Mouse (Mus musculus): ENCODE results near the gene Gm3336. TPM values are rescaled to one million over a fixed set of nuclear protein-coding genes. Genes with fewer than 3 reads are reported as not detected.

The Gm3336 gene
- polyA plus RNA-seq, 1 experiment from 2014 or later, result not detected

- Histone ChIP-seq H3K36me3 (ENCODE audit: control insufficient read depth, insufficient read depth, low read length) (no peaks in the 10 kb centered on the region), H3K4me3 (ENCODE audit: control insufficient read depth in 1 of 2, insufficient read depth in 1 of 2, low read depth in 1 of 2, low read length in 2 of 2) (no peak overlapping the region), H3K9me3 (ENCODE audit: control insufficient read depth, low read length) (no peaks in the 10 kb centered on the region), H3K4me2 (ENCODE audit: low read length) (no peak overlapping the region), H3K9ac (ENCODE audit: low read length) (no peak overlapping the region), H3K4me1 (ENCODE audit: control insufficient read depth in 2 of 2, insufficient read depth in 2 of 2, low read length in 2 of 2) (peaks cover 8 to 17% of the 10 kb centered on the region in 2 experiments; a peak in 3 of 4 replicates), H3K27ac (replicated peaks in 1 of 2; ENCODE audit: control insufficient read depth in 1 of 2, insufficient read depth in 1 of 2, low read depth in 2 of 2, low read length in 2 of 2) (no peak overlapping the region), H3K27me3 (ENCODE audit: control insufficient read depth, insufficient read depth, low read length) (peaks cover 23% of the 10 kb centered on the region)
- 62% methylated on average over 5 of the region's 5 CpGs for WGBS
- no peak for ATAC-seq (ENCODE audit: insufficient number of reproducible peaks, insufficient read depth, low FRiP score, low read depth)
These were observed 19.4 kb downstream of the Gm3336 start for GRCm38 (mm10) chr8:70737705-70738104.

GRCm38 (mm10) chr8:70738211-70738610 is 19.9 kb downstream of the Gm3336 start:
- 40% methylated on average over 3 of the region's 3 CpGs for WGBS
- Histone ChIP-seq H3K4me3 (ENCODE audit: control insufficient read depth in 1 of 2, insufficient read depth in 1 of 2, low read depth in 1 of 2, low read length in 2 of 2) (no peak overlapping the region), H3K27ac (replicated peaks in 1 of 2; ENCODE audit: control insufficient read depth in 1 of 2, insufficient read depth in 1 of 2, low read depth in 2 of 2, low read length in 2 of 2) (no peak overlapping the region), H3K27me3 (ENCODE audit: control insufficient read depth, insufficient read depth, low read length) (peaks cover 23% of the 10 kb centered on the region), H3K4me1 (ENCODE audit: control insufficient read depth in 2 of 2, insufficient read depth in 2 of 2, low read length in 2 of 2) (peaks cover 9 to 22% of the 10 kb centered on the region in 2 experiments; a peak in 3 of 4 replicates), H3K36me3 (ENCODE audit: control insufficient read depth, insufficient read depth, low read length) (no peaks in the 10 kb centered on the region), H3K9me3 (ENCODE audit: control insufficient read depth, low read length) (no peaks in the 10 kb centered on the region), H3K9ac (ENCODE audit: low read length) (no peak overlapping the region), H3K4me2 (ENCODE audit: low read length) (no peak overlapping the region)
- ATAC-seq (ENCODE audit: insufficient number of reproducible peaks, insufficient read depth, low FRiP score, low read depth), result no peak

GRCm38 (mm10) chr8:70741661-70742060 is 23.3 kb downstream of the Gm3336 start:
- peak overlapping the region; percentile 10; the same call in 1 of the 2 replicates for H3K9ac ChIP-seq (ENCODE audit: low read length)
- no peak for ATAC-seq (ENCODE audit: insufficient number of reproducible peaks, insufficient read depth, low FRiP score, low read depth)
- H3K4me2 ChIP-seq (ENCODE audit: low read length), result no peak overlapping the region
- 28% methylated on average over 5 of the region's 5 CpGs for WGBS
- H3K4me1 ChIP-seq (ENCODE audit: control insufficient read depth in 2 of 2, insufficient read depth in 2 of 2, low read length in 2 of 2), result peaks cover 14 to 31% of the 10 kb centered on the region in 2 experiments; a peak in 3 of 4 replicates
- no peak overlapping the region for H3K4me3 ChIP-seq (ENCODE audit: control insufficient read depth in 1 of 2, insufficient read depth in 1 of 2, low read depth in 1 of 2, low read length in 2 of 2)
- peaks cover 55% of the 10 kb centered on the region for H3K27me3 ChIP-seq (ENCODE audit: control insufficient read depth, insufficient read depth, low read length)
- H3K9me3 ChIP-seq (ENCODE audit: control insufficient read depth, low read length), result no peaks in the 10 kb centered on the region
- no peak overlapping the region for H3K27ac ChIP-seq (replicated peaks in 1 of 2; ENCODE audit: control insufficient read depth in 1 of 2, insufficient read depth in 1 of 2, low read depth in 2 of 2, low read length in 2 of 2)
- no peaks in the 10 kb centered on the region for H3K36me3 ChIP-seq (ENCODE audit: control insufficient read depth, insufficient read depth, low read length)

- ATAC-seq (ENCODE audit: insufficient number of reproducible peaks, insufficient read depth, low FRiP score, low read depth), result no peak; the same call in 1 of the 2 replicates
- H3K36me3 ChIP-seq (ENCODE audit: control insufficient read depth, insufficient read depth, low read length), result no peaks in the 10 kb centered on the region
- H3K4me1 ChIP-seq (ENCODE audit: control insufficient read depth in 2 of 2, insufficient read depth in 2 of 2, low read length in 2 of 2), result peaks cover 14 to 31% of the 10 kb centered on the region in 2 experiments; a peak in 3 of 4 replicates
- no peak overlapping the region for H3K9ac ChIP-seq (ENCODE audit: low read length)
- no peaks in the 10 kb centered on the region for H3K9me3 ChIP-seq (ENCODE audit: control insufficient read depth, low read length)
- 28% methylated on average over 11 of the region's 11 CpGs for WGBS
- no peak overlapping the region for H3K27ac ChIP-seq (replicated peaks in 1 of 2; ENCODE audit: control insufficient read depth in 1 of 2, insufficient read depth in 1 of 2, low read depth in 2 of 2, low read length in 2 of 2)
- H3K27me3 ChIP-seq (ENCODE audit: control insufficient read depth, insufficient read depth, low read length), result peaks cover 59% of the 10 kb centered on the region
- H3K4me2 ChIP-seq (ENCODE audit: low read length), result no peak overlapping the region
- H3K4me3 ChIP-seq (ENCODE audit: control insufficient read depth in 1 of 2, insufficient read depth in 1 of 2, low read depth in 1 of 2, low read length in 2 of 2), result no peak overlapping the region
These were observed 23.8 kb downstream of the Gm3336 start for GRCm38 (mm10) chr8:70742176-70742575.

GRCm38 (mm10) chr8:70742981-70743655 is 24.8 kb downstream of the Gm3336 start:
- Histone ChIP-seq H3K36me3 (ENCODE audit: control insufficient read depth, insufficient read depth, low read length) (no peaks in the 10 kb centered on the region), H3K4me2 (ENCODE audit: low read length) (peak overlapping the region; percentile 60), H3K27me3 (ENCODE audit: control insufficient read depth, insufficient read depth, low read length) (peaks cover 67% of the 10 kb centered on the region), H3K4me3 (ENCODE audit: control insufficient read depth in 1 of 2, insufficient read depth in 1 of 2, low read depth in 1 of 2, low read length in 2 of 2) (peak overlapping the region in 1 of 2 experiments; percentile 15; a peak in 1 of 4 replicates), H3K27ac (replicated peaks in 1 of 2; ENCODE audit: control insufficient read depth in 1 of 2, insufficient read depth in 1 of 2, low read depth in 2 of 2, low read length in 2 of 2) (no peak overlapping the region), H3K9me3 (ENCODE audit: control insufficient read depth, low read length) (no peaks in the 10 kb centered on the region), H3K9ac (ENCODE audit: low read length) (peak overlapping the region; percentile 23; the same call in 1 of the 2 replicates), H3K4me1 (ENCODE audit: control insufficient read depth in 2 of 2, insufficient read depth in 2 of 2, low read length in 2 of 2) (peaks cover 14 to 31% of the 10 kb centered on the region in 2 experiments; a peak in 3 of 4 replicates)
- ATAC-seq (ENCODE audit: insufficient number of reproducible peaks, insufficient read depth, low FRiP score, low read depth), result no peak
- 4% methylated on average over 38 of the region's 38 CpGs for WGBS

- peak overlapping the region; percentile 60 for H3K4me2 ChIP-seq (ENCODE audit: low read length)
- peaks cover 14 to 31% of the 10 kb centered on the region in 2 experiments; a peak in 3 of 4 replicates for H3K4me1 ChIP-seq (ENCODE audit: control insufficient read depth in 2 of 2, insufficient read depth in 2 of 2, low read length in 2 of 2)
- 5% methylated on average over 48 of the region's 48 CpGs for WGBS
- H3K9ac ChIP-seq (ENCODE audit: low read length), result 0 out of 2 replicates have a peak overlapping the region, but pooled peaks have one; percentile 18
- H3K27me3 ChIP-seq (ENCODE audit: control insufficient read depth, insufficient read depth, low read length), result peaks cover 72% of the 10 kb centered on the region
- no peak for ATAC-seq (ENCODE audit: insufficient number of reproducible peaks, insufficient read depth, low FRiP score, low read depth)
- H3K4me3 ChIP-seq (ENCODE audit: control insufficient read depth in 1 of 2, insufficient read depth in 1 of 2, low read depth in 1 of 2, low read length in 2 of 2), result peak overlapping the region; percentile 23 to 29
- H3K27ac ChIP-seq (replicated peaks in 1 of 2; ENCODE audit: control insufficient read depth in 1 of 2, insufficient read depth in 1 of 2, low read depth in 2 of 2, low read length in 2 of 2), result no peak overlapping the region
- H3K36me3 ChIP-seq (ENCODE audit: control insufficient read depth, insufficient read depth, low read length), result no peaks in the 10 kb centered on the region
- H3K9me3 ChIP-seq (ENCODE audit: control insufficient read depth, low read length), result no peaks in the 10 kb centered on the region
These were observed 25.6 kb downstream of the Gm3336 start for GRCm38 (mm10) chr8:70743656-70744590.

GRCm38 (mm10) chr8:70744806-70745205 is 26.5 kb downstream of the Gm3336 start:
- no peak overlapping the region for H3K27ac ChIP-seq (replicated peaks in 1 of 2; ENCODE audit: control insufficient read depth in 1 of 2, insufficient read depth in 1 of 2, low read depth in 2 of 2, low read length in 2 of 2)
- 49% methylated on average over 11 of the region's 11 CpGs for WGBS
- peaks cover 81% of the 10 kb centered on the region for H3K27me3 ChIP-seq (ENCODE audit: control insufficient read depth, insufficient read depth, low read length)
- peak overlapping the region in 1 of 2 experiments; percentile 23; a peak in 1 of 4 replicates for H3K4me3 ChIP-seq (ENCODE audit: control insufficient read depth in 1 of 2, insufficient read depth in 1 of 2, low read depth in 1 of 2, low read length in 2 of 2)
- no peak overlapping the region for H3K4me2 ChIP-seq (ENCODE audit: low read length)
- H3K9ac ChIP-seq (ENCODE audit: low read length), result no peak overlapping the region
- no peak for ATAC-seq (ENCODE audit: insufficient number of reproducible peaks, insufficient read depth, low FRiP score, low read depth)
- H3K9me3 ChIP-seq (ENCODE audit: control insufficient read depth, low read length), result no peaks in the 10 kb centered on the region
- H3K4me1 ChIP-seq (ENCODE audit: control insufficient read depth in 2 of 2, insufficient read depth in 2 of 2, low read length in 2 of 2), result peaks cover 14 to 31% of the 10 kb centered on the region in 2 experiments; a peak in 3 of 4 replicates
- no peaks in the 10 kb centered on the region for H3K36me3 ChIP-seq (ENCODE audit: control insufficient read depth, insufficient read depth, low read length)

All from heart, embryonic 14.5 days (tissue).